Mouse (Mus musculus): ENCODE results near the gene Tecpr2. TPM values are rescaled to one million over a fixed set of nuclear protein-coding genes. Genes with fewer than 3 reads are reported as not detected.

Tecpr2 gene
- polyA plus RNA-seq, 1 experiment from 2014 or later = 8.4 TPM

Other genes with a start within 250 kb of the Tecpr2 start
- not detected in 2 replicates for gene 1700001K19Rik, start 206.6 kb upstream of the Tecpr2 start, polyA plus RNA-seq (2016; fragmentation: Nextera tagmentation; extraction: Ambion mirVana)
- gene Hsp90aa1, start 186.5 kb upstream of the Tecpr2 start, polyA plus RNA-seq (2016; fragmentation: Nextera tagmentation; extraction: Ambion mirVana) = 1,025 and 1,103 TPM in 2 replicates
- 31.3 and 32.9 TPM in 2 replicates for gene Wdr20, start 151.3 kb upstream of the Tecpr2 start, polyA plus RNA-seq (2016; fragmentation: Nextera tagmentation; extraction: Ambion mirVana)
- gene Mok, start 48.3 kb upstream of the Tecpr2 start, polyA plus RNA-seq (2016; fragmentation: Nextera tagmentation; extraction: Ambion mirVana) = 12.6 and 13.5 TPM in 2 replicates
- 6.3 and 6.9 TPM in 2 replicates for gene Zfp839, start 39.0 kb upstream of the Tecpr2 start, polyA plus RNA-seq (2016; fragmentation: Nextera tagmentation; extraction: Ambion mirVana)
- 60.9 and 61.5 TPM in 2 replicates for gene Cinp, start 119 bp upstream of the Tecpr2 start, polyA plus RNA-seq (2016; fragmentation: Nextera tagmentation; extraction: Ambion mirVana)
- 10.0 and 11.2 TPM in 2 replicates for gene Ankrd9, start 89.8 kb downstream of the Tecpr2 start, polyA plus RNA-seq (2016; fragmentation: Nextera tagmentation; extraction: Ambion mirVana)
- 8.8 and 10.0 TPM in 2 replicates for gene Rcor1, start 150.1 kb downstream of the Tecpr2 start, polyA plus RNA-seq (2016; fragmentation: Nextera tagmentation; extraction: Ambion mirVana)